ENCODE assay signal across 9 mouse cellular contexts in the genomic region with DNA sequence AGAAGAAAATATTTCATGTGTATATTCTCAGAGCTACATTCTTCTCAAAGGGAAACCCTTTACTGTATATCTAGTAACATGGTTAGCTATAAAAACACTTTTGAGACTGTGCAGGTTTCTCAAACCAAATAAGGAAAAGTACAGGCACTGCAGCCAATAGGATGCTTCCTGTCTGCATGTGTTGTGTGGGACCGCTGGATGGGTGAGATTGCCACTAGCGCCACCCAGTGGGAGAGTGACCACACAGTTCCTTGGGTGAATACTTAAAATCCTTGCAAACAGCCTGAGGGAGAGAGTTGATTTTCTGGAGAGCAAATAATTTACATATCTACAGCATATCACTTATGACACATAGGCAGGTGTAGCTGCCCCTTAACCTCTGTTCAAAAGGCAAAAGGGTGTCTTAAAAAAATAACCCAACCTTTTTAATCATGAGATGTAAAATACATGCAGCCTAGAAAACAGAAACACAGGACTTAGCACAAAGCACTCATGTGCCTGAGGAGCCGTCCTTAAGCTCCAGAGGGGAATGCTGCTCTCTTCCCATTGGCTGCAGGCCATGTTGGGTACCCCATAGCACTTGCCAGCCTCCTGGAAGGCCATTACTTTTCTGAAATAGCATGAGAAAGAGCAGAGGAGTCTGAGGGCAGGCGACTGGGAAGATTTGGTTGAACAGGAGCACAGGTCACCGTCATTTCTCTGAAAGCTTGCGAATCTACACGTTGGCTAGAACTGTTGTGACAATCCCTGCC. TPM values are rescaled to one million over a fixed set of nuclear protein-coding genes. Genes with fewer than 3 reads are reported as not detected.
DNase-seq lines count a peak whose midpoint lies in the region; ATAC-seq and TF ChIP-seq lines count a peak whose summit lies in the region.
"Had no signal": no experiment of that assay in that cellular context is flagged by ENCODE, and none has a peak within 500 bp of the region (broad histone marks: within the 10 kb centered on the region; RNA-seq: fewer than 3 reads in every experiment).

No protein-coding gene starts in this region.

- TF ChIP-seq POLR2A in heart, adult 2 months (IDR thresholded peaks at IDR 0.05; ENCODE audit: insufficient read depth, low read depth, low read length) = no peak

- H3K9me3 ChIP-seq in heart, embryonic 11.5 days (replicated peaks; ENCODE audit: control insufficient read depth, low read length) = no peaks in the 10 kb centered on the region
- no peaks in the 10 kb centered on the region for H3K9me3 ChIP-seq in kidney, embryonic 14.5 days (ENCODE audit: control insufficient read depth, low read length)
- H3K9me3 ChIP-seq: megakaryocyte, embryonic 14.5 days had no signal

- no peak overlapping the region for H3K27ac ChIP-seq in heart, adult 2 months
- H3K27ac ChIP-seq in heart, embryonic 11.5 days (ENCODE audit: low read depth, low read length) = no peak overlapping the region
- H3K27ac ChIP-seq in kidney, embryonic 14.5 days (ENCODE audit: low read depth, low read length) = no peak overlapping the region

- H3K79me2 ChIP-seq in heart, adult 2 months (replicated peaks; ENCODE audit: control insufficient read depth, insufficient read depth, low read length) = no peaks in the 10 kb centered on the region

- no peak overlapping the region for H3K4me2 ChIP-seq in heart, embryonic 11.5 days
- H3K4me2 ChIP-seq in kidney, embryonic 14.5 days (replicated peaks; ENCODE audit: low read depth, low read length) = no peak overlapping the region

- intact Hi-C loops in heart, adult 2 months (cut with DNase I) = no loop called here

- no peak for ATAC-seq in heart, embryonic 11.5 days (replicated peaks; ENCODE audit: insufficient number of reproducible peaks, low FRiP score, low TSS enrichment)
- peak; percentile 71 for ATAC-seq in kidney, embryonic 14.5 days (ENCODE audit: low FRiP score, low TSS enrichment)

- peak; percentile 6 to 22 for DNase-seq in heart, adult 2 months
- DNase-seq in NIH3T3 (ENCODE audit: low read depth) = peak; percentile 72
- DNase-seq in cerebellum, postnatal 25 days = peak; percentile 57 to 73
- DNase-seq in gastrocnemius, postnatal 4 days (ENCODE audit: low spot score in 2 of 2) = peak; percentile 34 to 51
- peak; percentile 14 for DNase-seq in lung, postnatal 25 days (ENCODE audit: low spot score)
- DNase-seq in testis, postnatal 10 days (ENCODE audit: low spot score) = peak; percentile 81

- no peak for TF ChIP-seq EP300 in heart, adult 2 months (IDR thresholded peaks at IDR 0.05; ENCODE audit: insufficient read depth, low read depth, low read length)

- no peaks in the 10 kb centered on the region for H3K4me1 ChIP-seq in heart, adult 2 months (ENCODE audit: control insufficient read depth, insufficient read depth, low read length)
- H3K4me1 ChIP-seq in heart, embryonic 11.5 days (ENCODE audit: control insufficient read depth, insufficient read depth, low read length) = no peaks in the 10 kb centered on the region
- no peaks in the 10 kb centered on the region for H3K4me1 ChIP-seq in kidney, embryonic 14.5 days (ENCODE audit: control insufficient read depth, insufficient read depth, low read length)

- H3K36me3 ChIP-seq in heart, adult 2 months (ENCODE audit: control insufficient read depth, insufficient read depth, low read length) = no peaks in the 10 kb centered on the region
- H3K36me3 ChIP-seq in heart, embryonic 11.5 days (ENCODE audit: control insufficient read depth, insufficient read depth, low read length) = no peaks in the 10 kb centered on the region
- no peaks in the 10 kb centered on the region for H3K36me3 ChIP-seq in kidney, embryonic 14.5 days (ENCODE audit: control insufficient read depth, insufficient read depth, low read length)

- no peak overlapping the region for H3K4me3 ChIP-seq in heart, adult 2 months
- H3K4me3 ChIP-seq in heart, embryonic 11.5 days (ENCODE audit: low read depth, low read length) = no peak overlapping the region
- no peak overlapping the region for H3K4me3 ChIP-seq in kidney, embryonic 14.5 days (ENCODE audit: low read length)
- H3K4me3 ChIP-seq: megakaryocyte, embryonic 14.5 days had no signal

- 60% methylated on average over 7 of the region's 7 CpGs for WGBS in heart, adult 2 months
- 45% methylated on average over 7 of the region's 7 CpGs for WGBS in heart, embryonic 11.5 days (ENCODE audit: insufficient replicate concordance)
- 62% methylated on average over 7 of the region's 7 CpGs for WGBS in kidney, embryonic 14.5 days

- peak; percentile 60 for TF ChIP-seq CTCF in heart, adult 2 months (IDR thresholded peaks at IDR 0.05)

- no peak overlapping the region for H3K9ac ChIP-seq in heart, adult 2 months (ENCODE audit: low read depth, low read length)
- no peak overlapping the region for H3K9ac ChIP-seq in heart, embryonic 11.5 days (ENCODE audit: low read depth, low read length)
- no peak overlapping the region for H3K9ac ChIP-seq in kidney, embryonic 14.5 days (ENCODE audit: low read depth, low read length)

- no peaks in the 10 kb centered on the region for H3K27me3 ChIP-seq in heart, adult 2 months (ENCODE audit: control insufficient read depth, insufficient read depth, low read length)
- no peaks in the 10 kb centered on the region for H3K27me3 ChIP-seq in heart, embryonic 11.5 days (ENCODE audit: control insufficient read depth, insufficient read depth, low read length)
- H3K27me3 ChIP-seq in kidney, embryonic 14.5 days (ENCODE audit: control insufficient read depth, insufficient read depth, low read length) = no peaks in the 10 kb centered on the region
- H3K27me3 ChIP-seq: megakaryocyte, embryonic 14.5 days had no signal

RNA-seq across cellular contexts. Expression of gene Faxc, which starts 26.6 kb away (rescaled TPM):
- total RNA-seq in heart, adult 2 months (2021) = under 1 TPM; 0.86 to 0.93 TPM
- polyA plus RNA-seq in heart, adult 2 months (2012; rRNA removed) = 0.27 and 0.53 TPM in 2 replicates
- 3.6 and 3.8 TPM in 2 replicates for polyA plus RNA-seq in heart, embryonic 11.5 days (2014; fragmentation: Nextera tagmentation; extraction: Ambion mirVana)
- 1 to 10 TPM; 6.4 to 6.7 TPM for total RNA-seq in gastrocnemius, postnatal 4 days (2021)
- 2.3 and 6.8 TPM in 2 replicates for polyA plus RNA-seq in kidney, embryonic 14.5 days (2014; fragmentation: Nextera tagmentation; extraction: Ambion mirVana)

Comparison
In these comparisons a context has a peak if more than half of its experiments do, and no peak if none do; other contexts are left out.
1. DNase-seq: peak in every context shown above with its lines; median percentile 81 in testis, postnatal 10 days; 72 in NIH3T3; 65 in cerebellum, postnatal 25 days; 42 in gastrocnemius, postnatal 4 days; 14 in heart, adult 2 months; 14 in lung, postnatal 25 days.